Mouse (Mus musculus) adrenal gland, adult 2 months (tissue): ENCODE measurements at regions not wholly inside any gene's neighbourhood (a gene's known extent, or its start where the extent isn't known, plus 50 kb on each side); places are given as distances from the start of the nearest gene placed in this dataset.

Experiments used
- DNase-seq: peaks from one replicate; pipeline ENCODE4 v3.0.0; 2021

GRCm38 (mm10) chr8:51032386-51032785, 2188.6 kb upstream of the Tenm3 start:
- no peak for DNase-seq

GRCm38 (mm10) chr8:51010508-51010907, 2166.8 kb upstream of the Tenm3 start:
- no peak for DNase-seq

- no peak for DNase-seq
Measured at GRCm38 (mm10) chr8:50967386-50967785, 2123.6 kb upstream of the Tenm3 start.

GRCm38 (mm10) chr8:50917540-50917939, 2073.8 kb upstream of the Tenm3 start:
- no peak for DNase-seq

- no peak for DNase-seq
Measured at GRCm38 (mm10) chr8:50916733-50917113, 2073.0 kb upstream of the Tenm3 start.

- DNase-seq = peak; percentile 10
Measured at GRCm38 (mm10) chr8:50915876-50916732, 2072.4 kb upstream of the Tenm3 start.

- DNase-seq = no peak
Measured at GRCm38 (mm10) chr8:50915259-50915875, 2071.6 kb upstream of the Tenm3 start.

GRCm38 (mm10) chr8:50914615-50915014, 2070.9 kb upstream of the Tenm3 start:
- no peak for DNase-seq

GRCm38 (mm10) chr8:50878198-50878597, 2034.4 kb upstream of the Tenm3 start:
- DNase-seq = no peak
